Mouse (Mus musculus) heart, adult 2 months (tissue): Measurements from ENCODE around the gene Hexa. TPM values are rescaled to one million over a fixed set of nuclear protein-coding genes. Genes with fewer than 3 reads are reported as not detected.

Experiments
- DNase-seq, 2 experiments: peaks; one replicate each; pipeline ENCODE4 v3.0.0; 2021
- H3K27ac ChIP-seq: fragments of 200-600 bp; 2 replicates; pipeline ENCODE4 v1.8.1; 2022
- H3K27me3 ChIP-seq: fragments of 200-500 bp; 2 replicates; pipeline ENCODE4 v1.6.1; 2012; ENCODE audit warnings: mild to moderate bottlenecking, low read length, inconsistent platforms, mixed read lengths; ENCODE audit not compliant: control insufficient read depth, insufficient read depth
- H3K36me3 ChIP-seq: fragments of 200-500 bp; 2 replicates; pipeline ENCODE4 v1.6.1; 2012; ENCODE audit warnings: low read length, inconsistent platforms; ENCODE audit not compliant: control insufficient read depth, insufficient read depth
- H3K4me1 ChIP-seq: fragments of 200-500 bp; 2 replicates; pipeline ENCODE4 v1.6.1; 2011; ENCODE audit warnings: low read length; ENCODE audit not compliant: control insufficient read depth, insufficient read depth
- H3K4me3 ChIP-seq: fragments of 200-600 bp; 2 replicates; pipeline ENCODE4 v1.8.1; 2022
- H3K79me2 ChIP-seq: fragments of 200-500 bp; replicated peaks from 2 replicates; pipeline ENCODE4 v1.6.1; 2012; ENCODE audit warnings: mild to moderate bottlenecking, inconsistent platforms, low read length, moderate library complexity, mixed read lengths; ENCODE audit not compliant: control insufficient read depth, insufficient read depth
- H3K9ac ChIP-seq: fragments of 200-500 bp; 2 replicates; pipeline ENCODE4 v1.6.1; 2012; ENCODE audit warnings: low read depth, mild to moderate bottlenecking, control low read depth, inconsistent platforms, low read length, mixed read lengths
- CTCF ChIP-seq: fragments of 200-600 bp; IDR thresholded peaks from 2 replicates; pipeline ENCODE4 v1.8.1; 2022; ENCODE audit warnings: antibody characterized with exemption, mild to moderate bottlenecking, moderate library complexity
- EP300 ChIP-seq: fragments of 200-500 bp; IDR thresholded peaks from 2 replicates; pipeline ENCODE4 v1.6.1; 2011; ENCODE audit warnings: low read depth, low read length, control low read depth; ENCODE audit not compliant: insufficient read depth
- POLR2A ChIP-seq: fragments of 200-500 bp; IDR thresholded peaks from 2 replicates; pipeline ENCODE4 v1.6.1; 2011; ENCODE audit warnings: mild to moderate bottlenecking, low read depth, low read length, control low read depth; ENCODE audit not compliant: insufficient read depth
- WGBS: fragments of 180-500 bp; shearing (Covaris S2); methylation state at CpG from one replicate; pipeline ENCODE4 v1.1.7; 2018; 5-methylcytosine and 5-hydroxymethylcytosine counted together
- intact Hi-C: fragments of 180-260 bp; cut with DNase I; formaldehyde crosslinking; loops from one replicate; pipeline ENCODE4 v1.15.1; 2025
- polyA plus RNA-seq: library from polyadenylated mRNA; depleted of rRNA; stranded (reverse); fragments of >200 nt; gene quantifications from 2 replicates; pipeline ENCODE4 v1.2.3, GENCODE M21; 2012
- total RNA-seq, 2 experiments: library from RNA; stranded (reverse); gene quantifications; 2 replicates each; pipeline ENCODE4 v1.2.3; 2021

Gene Hexa
- total and polyA plus RNA-seq, 3 experiments: 46.9 to 51.7 (median 50.6) TPM

DNA sequence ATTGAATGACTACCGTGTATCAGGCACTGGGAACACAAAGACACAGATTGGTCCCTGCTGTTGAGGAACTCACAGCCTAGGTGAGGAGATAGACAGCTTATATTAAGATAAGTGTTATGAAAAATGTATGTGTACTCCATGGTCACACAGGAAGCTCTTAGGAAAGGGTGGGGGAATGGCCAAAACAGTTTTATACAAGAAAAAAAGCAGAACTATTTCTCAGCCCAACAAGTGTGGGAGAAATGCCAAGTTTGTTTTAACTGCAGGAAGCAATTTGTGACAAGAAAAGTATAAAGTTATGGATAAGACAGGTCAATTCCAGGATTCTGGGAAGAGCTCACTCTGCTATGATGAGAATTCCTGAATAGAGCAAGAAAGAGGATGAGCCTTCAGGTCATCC, 8.5 kb downstream of the Hexa start:
- no peak overlapping the region for H3K27ac ChIP-seq
- intact Hi-C loops: no loop called here
- H3K4me1 ChIP-seq: peaks cover 13% of the 10 kb centered on the region
- no peak for TF ChIP-seq POLR2A
- TF ChIP-seq CTCF: no peak
- TF ChIP-seq EP300: no peak
- no peaks in the 10 kb centered on the region for H3K27me3 ChIP-seq
- DNase-seq: no peak
- no peak overlapping the region for H3K4me3 ChIP-seq
- H3K79me2 ChIP-seq: 0 out of 2 replicates have a peak, but pooled peaks cover 1% of the 10 kb centered on the region
- WGBS: 52% methylated on average over 1 of the region's 1 CpGs
- H3K9ac ChIP-seq: no peak overlapping the region
- peaks cover 3% of the 10 kb centered on the region for H3K36me3 ChIP-seq

DNA sequence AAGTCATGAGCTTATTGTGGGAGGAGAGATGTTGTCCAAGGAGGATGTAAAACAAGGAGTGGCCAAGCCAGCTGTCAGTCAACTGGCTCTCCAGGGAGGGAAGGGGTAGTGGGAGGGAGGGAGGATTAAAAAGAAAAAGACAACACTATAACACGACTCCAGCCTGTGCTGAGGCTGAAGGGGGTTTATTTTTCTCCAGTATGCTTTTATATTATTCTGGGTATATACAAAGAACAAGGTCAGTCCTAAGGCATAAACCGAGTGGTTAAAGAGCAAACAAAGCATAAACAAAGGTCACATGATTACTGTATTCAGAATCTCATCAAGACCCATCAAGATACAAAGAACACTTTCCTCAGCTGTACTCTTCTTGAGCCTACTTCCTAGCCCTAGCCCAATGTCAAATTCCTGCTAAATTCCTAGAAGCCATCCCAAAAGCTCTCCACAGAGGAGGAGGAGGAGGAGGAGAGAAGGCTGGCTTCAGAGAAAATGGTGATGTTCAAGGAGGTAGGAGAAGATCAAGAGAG, 9.7 kb downstream of the Hexa start:
- DNase-seq: no peak
- 64% methylated on average over 2 of the region's 2 CpGs for WGBS
- H3K4me1 ChIP-seq: peaks cover 13% of the 10 kb centered on the region
- H3K4me3 ChIP-seq: no peak overlapping the region
- peaks cover 3% of the 10 kb centered on the region for H3K36me3 ChIP-seq
- no peaks in the 10 kb centered on the region for H3K27me3 ChIP-seq
- no peak for TF ChIP-seq POLR2A
- TF ChIP-seq EP300: no peak
- TF ChIP-seq CTCF: no peak
- H3K79me2 ChIP-seq: 0 out of 2 replicates have a peak, but pooled peaks cover 1% of the 10 kb centered on the region
- no peak overlapping the region for H3K27ac ChIP-seq
- intact Hi-C loops: no loop called here
- no peak overlapping the region for H3K9ac ChIP-seq

DNA sequence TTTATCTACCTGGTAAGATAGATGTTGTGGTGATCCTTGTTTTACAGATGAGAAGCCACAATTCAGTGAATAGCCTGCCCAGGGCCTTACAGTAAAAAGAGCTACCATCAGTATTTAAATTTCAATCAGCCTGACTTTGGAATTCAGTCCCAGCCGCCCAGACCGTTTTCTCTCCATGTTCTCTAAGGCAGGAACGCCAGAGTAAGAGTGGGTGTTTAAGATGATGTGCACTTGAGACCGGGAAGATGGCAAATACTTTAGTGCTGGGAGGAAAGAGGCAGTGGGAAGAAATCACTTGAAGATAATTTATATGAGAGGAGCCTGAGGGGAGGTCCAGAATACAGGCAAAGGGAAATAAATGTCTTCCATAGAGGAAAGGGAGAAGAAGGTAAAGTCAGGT, 10.7 kb downstream of the Hexa start:
- Histone ChIP-seq H3K9ac (no peak overlapping the region), H3K4me1 (peaks cover 13% of the 10 kb centered on the region), H3K27ac (no peak overlapping the region), H3K27me3 (no peaks in the 10 kb centered on the region), H3K36me3 (peaks cover 3% of the 10 kb centered on the region), H3K79me2 (0 out of 2 replicates have a peak, but pooled peaks cover 1% of the 10 kb centered on the region), H3K4me3 (no peak overlapping the region)
- WGBS: 89% methylated on average over 4 of the region's 4 CpGs
- TF ChIP-seq EP300 (no peak), POLR2A (no peak), CTCF (no peak)
- intact Hi-C loops: loop anchor here (5.0 kb wide), 1 partner anchor 63 kb away; the partner anchor contains the start of gene Arih1
- DNase-seq: no peak

DNA sequence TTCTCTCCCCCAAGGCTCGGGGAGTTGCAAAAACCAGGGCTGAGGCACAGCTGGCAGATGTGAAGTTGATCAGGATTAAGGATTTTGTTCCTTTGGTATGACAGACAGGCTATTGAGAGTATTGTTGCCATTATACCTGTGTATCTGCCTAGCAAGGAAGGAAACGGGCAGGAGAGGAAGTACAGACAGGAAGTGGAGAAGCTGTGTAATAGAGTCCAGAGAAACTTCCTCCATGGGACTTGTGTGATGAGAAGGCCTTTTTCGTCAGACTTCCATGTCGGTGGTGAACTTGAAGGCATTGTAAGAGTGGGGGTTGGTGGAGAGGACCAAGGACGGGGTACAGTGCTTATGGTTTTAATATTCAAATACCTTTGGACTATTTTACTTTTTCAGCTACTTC, 11.7 kb downstream of the Hexa start:
- TF ChIP-seq POLR2A (no peak), CTCF (no peak), EP300 (no peak)
- intact Hi-C loops: loop anchor here (5.0 kb wide), 1 partner anchor 64 kb away; the partner anchor contains the start of gene Arih1
- H3K36me3 ChIP-seq: peaks cover 3% of the 10 kb centered on the region
- peaks cover 13% of the 10 kb centered on the region for H3K4me1 ChIP-seq
- H3K27me3 ChIP-seq: no peaks in the 10 kb centered on the region
- no peak overlapping the region for H3K4me3 ChIP-seq
- DNase-seq: no peak
- H3K79me2 ChIP-seq: 0 out of 2 replicates have a peak, but pooled peaks cover 1% of the 10 kb centered on the region
- no peak overlapping the region for H3K9ac ChIP-seq
- 43% methylated on average over 5 of the region's 5 CpGs for WGBS
- H3K27ac ChIP-seq: peak overlapping the region; percentile 31

DNA sequence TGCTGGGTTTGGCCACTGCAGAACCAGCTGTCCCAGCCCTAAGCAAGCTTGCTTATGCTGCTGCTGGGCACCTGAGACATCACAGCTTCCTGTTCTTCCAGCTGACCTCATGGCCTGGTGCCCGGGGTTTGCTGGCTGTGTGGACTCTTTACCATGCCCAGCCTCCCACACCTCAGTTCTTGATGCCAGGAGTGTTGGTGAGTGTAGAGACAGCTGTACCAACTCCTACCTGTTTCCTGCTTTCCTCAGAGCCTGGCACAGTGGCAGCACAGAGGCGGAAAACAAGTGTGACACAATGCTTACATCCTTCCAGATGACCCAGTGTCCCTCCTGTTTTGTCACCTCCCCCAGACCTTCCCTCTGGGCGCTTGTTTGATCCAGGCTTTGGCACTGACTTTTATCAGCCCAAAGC, 12.3 kb downstream of the Hexa start:
- H3K36me3 ChIP-seq: peaks cover 3% of the 10 kb centered on the region
- H3K27ac ChIP-seq: no peak overlapping the region; the same call in 1 of the 2 replicates
- H3K9ac ChIP-seq: no peak overlapping the region
- WGBS: 36% methylated on average over 3 of the region's 3 CpGs
- TF ChIP-seq EP300 (no peak), POLR2A (no peak), CTCF (no peak)
- intact Hi-C loops: loop anchor here (5.0 kb wide), 1 partner anchor 64 kb away; the partner anchor contains the start of gene Arih1
- peaks cover 13% of the 10 kb centered on the region for H3K4me1 ChIP-seq
- peak; percentile 35 to 60 for DNase-seq
- no peak overlapping the region for H3K4me3 ChIP-seq
- H3K27me3 ChIP-seq: no peaks in the 10 kb centered on the region
- H3K79me2 ChIP-seq: 0 out of 2 replicates have a peak, but pooled peaks cover 1% of the 10 kb centered on the region

DNA sequence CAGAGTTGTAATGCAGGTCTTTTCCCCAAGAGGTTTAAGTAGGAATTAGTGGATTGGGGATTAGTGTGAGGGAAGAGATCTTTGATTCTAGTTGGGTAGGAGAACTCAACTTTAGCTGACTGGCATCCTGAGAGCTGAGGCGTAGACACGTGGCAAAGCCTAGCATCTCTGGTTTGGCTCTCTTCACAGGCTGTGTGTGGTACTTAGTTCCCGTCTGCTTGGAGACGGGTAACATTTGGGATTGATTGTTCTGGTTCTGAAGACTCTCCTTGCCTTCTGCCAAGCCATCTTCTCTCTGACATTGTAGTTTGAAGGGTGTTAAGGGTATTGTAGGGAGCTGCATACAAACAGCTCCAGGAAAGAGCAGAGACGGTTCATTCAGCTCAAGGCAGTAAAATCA, 13.3 kb downstream of the Hexa start:
- Histone ChIP-seq H3K27ac (no peak overlapping the region), H3K36me3 (peaks cover 3% of the 10 kb centered on the region), H3K4me3 (no peak overlapping the region), H3K27me3 (no peaks in the 10 kb centered on the region), H3K79me2 (0 out of 2 replicates have a peak, but pooled peaks cover 1% of the 10 kb centered on the region), H3K4me1 (peaks cover 13% of the 10 kb centered on the region), H3K9ac (no peak overlapping the region)
- DNase-seq: no peak
- TF ChIP-seq POLR2A (no peak), EP300 (no peak), CTCF (no peak)
- intact Hi-C loops: loop anchor here (5.0 kb wide), 1 partner anchor 65 kb away; the partner anchor contains the start of gene Arih1
- WGBS: 96% methylated on average over 5 of the region's 5 CpGs
